Mouse (Mus musculus) embryonic facial prominence, embryonic 13.5 days (tissue): ENCODE measurements around the gene Hnrnpm. TPM values are rescaled to one million over a fixed set of nuclear protein-coding genes. Genes with fewer than 3 reads are reported as not detected.
"Not testable (repeated sequence)": the region's sequence is repeated elsewhere in the genome, so short reads cannot be mapped to it uniquely, and the experiment has no call there.

Experiments
- ATAC-seq: fragments of 200-750 bp; cut with Nextera tagmentation; 2 replicates; pipeline ENCODE4 v1.8.0; 2017; ENCODE audit warnings: low read depth; ENCODE audit not compliant: insufficient number of reproducible peaks, insufficient read depth, low FRiP score, low TSS enrichment
- H3K27ac ChIP-seq: fragments of 300-500 bp; sonication (generic); 2 replicates; pipeline ENCODE4 v1.5.1; 2015; ENCODE audit warnings: moderate library complexity, mild to moderate bottlenecking, inconsistent platforms
- H3K27me3 ChIP-seq: fragments of 300-500 bp; sonication (generic); 2 replicates; pipeline ENCODE4 v1.6.1; 2015; ENCODE audit warnings: mild to moderate bottlenecking, inconsistent platforms
- H3K36me3 ChIP-seq: fragments of 300-500 bp; sonication (generic); 2 replicates; pipeline ENCODE4 v1.6.1; 2015; ENCODE audit warnings: mild to moderate bottlenecking, inconsistent platforms
- H3K4me1 ChIP-seq: fragments of 300-500 bp; sonication (generic); 2 replicates; pipeline ENCODE4 v1.6.1; 2015; ENCODE audit warnings: inconsistent platforms
- H3K4me2 ChIP-seq: fragments of 300-500 bp; sonication (generic); 2 replicates; pipeline ENCODE4 v1.6.1; 2015; ENCODE audit warnings: moderate library complexity, mild to moderate bottlenecking, inconsistent platforms
- H3K4me3 ChIP-seq: fragments of 300-500 bp; sonication (generic); 2 replicates; pipeline ENCODE4 v1.5.1; 2015; ENCODE audit warnings: mild to moderate bottlenecking, inconsistent platforms
- H3K9ac ChIP-seq: fragments of 300-500 bp; sonication (generic); 2 replicates; pipeline ENCODE4 v1.6.1; 2015; ENCODE audit warnings: mild to moderate bottlenecking, inconsistent platforms
- H3K9me3 ChIP-seq: fragments of 300-500 bp; sonication (generic); 2 replicates; pipeline ENCODE4 v1.6.1; 2016; ENCODE audit warnings: inconsistent platforms
- WGBS: fragments of 180-500 bp; shearing (Covaris S2); methylation state at CpG from one replicate; pipeline ENCODE4 v1.1.7; 2015; ENCODE audit warnings: mixed read lengths; 5-methylcytosine and 5-hydroxymethylcytosine counted together
- polyA plus RNA-seq: library from polyadenylated mRNA; unstranded; fragments of >200 nt; fragmentation: Nextera tagmentation; extraction: Ambion mirVana; gene quantifications from 2 replicates; pipeline ENCODE4 v1.2.1, GENCODE M21; 2015

The Hnrnpm gene
- 372 and 384 TPM in 2 replicates for polyA plus RNA-seq

GRCm38 (mm10) chr17:33686760-33687159, at the start of gene Hnrnpm:
Hnrnpm (minus strand) TSS chr17:33686860.
- WGBS, result 70% methylated on average over 1 of the region's 1 CpGs
- no peak for ATAC-seq
- Histone ChIP-seq H3K4me3 (peak within 1 kb of the TSS; percentile 95), H3K27ac (peak within 1 kb of the TSS; percentile 96), H3K4me2 (peak within 1 kb of the TSS; percentile 95), H3K4me1 (peaks cover 31% of the 10 kb centered on the region), H3K27me3 (no peaks in the 10 kb centered on the region), H3K36me3 (peaks cover 17% of the 10 kb centered on the region), H3K9ac (peak within 1 kb of the TSS; percentile 100), H3K9me3 (no peaks in the 10 kb centered on the region)

GRCm38 (mm10) chr17:33733526-33733925, 46.9 kb upstream of the Hnrnpm start:
- not testable (repeated sequence) for ATAC-seq, H3K9me3 ChIP-seq, H3K27ac ChIP-seq, H3K9ac ChIP-seq, H3K4me3 ChIP-seq, H3K36me3 ChIP-seq, H3K4me1 ChIP-seq, H3K27me3 ChIP-seq, H3K4me2 ChIP-seq
- 67% methylated on average over 10 of the region's 10 CpGs for WGBS

- 80% methylated on average over 9 of the region's 9 CpGs for WGBS
- H3K27ac ChIP-seq, H3K36me3 ChIP-seq, ATAC-seq, H3K4me3 ChIP-seq, H3K4me1 ChIP-seq, H3K4me2 ChIP-seq, H3K9ac ChIP-seq, H3K27me3 ChIP-seq, H3K9me3 ChIP-seq: not testable (repeated sequence)
Measured at GRCm38 (mm10) chr17:33732556-33733083, 46.0 kb upstream of the Hnrnpm start.

GRCm38 (mm10) chr17:33729215-33729614, 42.6 kb upstream of the Hnrnpm start:
- Histone ChIP-seq H3K9ac (no peak overlapping the region), H3K9me3 (no peaks in the 10 kb centered on the region), H3K4me3 (no peak overlapping the region), H3K27ac (no peak overlapping the region), H3K36me3 (no peaks in the 10 kb centered on the region), H3K27me3 (no peaks in the 10 kb centered on the region), H3K4me1 (no peaks in the 10 kb centered on the region), H3K4me2 (no peak overlapping the region)
- no peak for ATAC-seq
- WGBS, result 67% methylated on average over 2 of the region's 2 CpGs

- Histone ChIP-seq H3K36me3 (no peaks in the 10 kb centered on the region), H3K27ac (no peak overlapping the region), H3K4me2 (no peak overlapping the region), H3K9me3 (no peaks in the 10 kb centered on the region), H3K4me3 (no peak overlapping the region), H3K4me1 (no peaks in the 10 kb centered on the region), H3K27me3 (no peaks in the 10 kb centered on the region), H3K9ac (no peak overlapping the region)
- no peak for ATAC-seq
- 73% methylated on average over 2 of the region's 2 CpGs for WGBS
Measured at GRCm38 (mm10) chr17:33728396-33728795, 41.7 kb upstream of the Hnrnpm start.

- peaks cover 3% of the 10 kb centered on the region; the same call in 1 of the 2 replicates for H3K4me1 ChIP-seq
- H3K4me3 ChIP-seq, result no peak overlapping the region
- H3K27ac ChIP-seq, result no peak overlapping the region
- ATAC-seq, result no peak
- no peaks in the 10 kb centered on the region for H3K27me3 ChIP-seq
- no peaks in the 10 kb centered on the region for H3K36me3 ChIP-seq
- H3K4me2 ChIP-seq, result no peak overlapping the region
- WGBS, result 92% methylated on average over 7 of the region's 7 CpGs
- H3K9ac ChIP-seq, result no peak overlapping the region
- H3K9me3 ChIP-seq, result no peaks in the 10 kb centered on the region
Measured at GRCm38 (mm10) chr17:33719736-33720378, 33.2 kb upstream of the Hnrnpm start.

- Histone ChIP-seq H3K4me2 (peak overlapping the region; percentile 86), H3K36me3 (no peaks in the 10 kb centered on the region), H3K4me1 (peaks cover 3% of the 10 kb centered on the region; the same call in 1 of the 2 replicates), H3K27me3 (no peaks in the 10 kb centered on the region), H3K9ac (peak overlapping the region; percentile 75; the same call in 1 of the 2 replicates), H3K9me3 (no peaks in the 10 kb centered on the region), H3K4me3 (peak overlapping the region; percentile 85), H3K27ac (no peak overlapping the region)
- ATAC-seq, result no peak
- WGBS, result 48% methylated on average over 10 of the region's 10 CpGs
Measured at GRCm38 (mm10) chr17:33718944-33719725, 32.5 kb upstream of the Hnrnpm start.

GRCm38 (mm10) chr17:33718384-33718881, 31.8 kb upstream of the Hnrnpm start, which contains the start of gene March2:
March2 (minus strand) TSS chr17:33718670.
- Histone ChIP-seq H3K27ac (no peak within 1 kb of the TSS), H3K4me3 (peak within 1 kb of the TSS; percentile 85), H3K4me2 (peak within 1 kb of the TSS; percentile 86), H3K36me3 (no peaks in the 10 kb centered on the region), H3K9ac (peak within 1 kb of the TSS; percentile 75), H3K4me1 (peaks cover 3% of the 10 kb centered on the region; the same call in 1 of the 2 replicates), H3K9me3 (no peaks in the 10 kb centered on the region), H3K27me3 (no peaks in the 10 kb centered on the region)
- 1% methylated on average over 46 of the region's 46 CpGs for WGBS
- peak; percentile 99 for ATAC-seq

- ATAC-seq, result no peak
- H3K4me2 ChIP-seq, result peak overlapping the region; percentile 86
Measured at GRCm38 (mm10) chr17:33717982-33718381, 31.3 kb upstream of the Hnrnpm start.

GRCm38 (mm10) chr17:33717246-33717645, 30.6 kb upstream of the Hnrnpm start:
- Histone ChIP-seq H3K9ac (no peak overlapping the region), H3K4me3 (no peak overlapping the region), H3K27ac (no peak overlapping the region), H3K9me3 (no peaks in the 10 kb centered on the region), H3K27me3 (no peaks in the 10 kb centered on the region), H3K4me2 (no peak overlapping the region), H3K4me1 (peaks cover 3% of the 10 kb centered on the region; the same call in 1 of the 2 replicates), H3K36me3 (no peaks in the 10 kb centered on the region)
- 86% methylated on average over 1 of the region's 1 CpGs for WGBS
- ATAC-seq, result no peak

More at GRCm38 (mm10) chr17:33717982-33718381, 31.3 kb upstream of the Hnrnpm start:
- Histone ChIP-seq H3K36me3 (no peaks in the 10 kb centered on the region), H3K4me3 (peak overlapping the region; percentile 85), H3K4me1 (peaks cover 3% of the 10 kb centered on the region; the same call in 1 of the 2 replicates), H3K9ac (peak overlapping the region; percentile 75), H3K9me3 (no peaks in the 10 kb centered on the region), H3K27ac (no peak overlapping the region), H3K27me3 (no peaks in the 10 kb centered on the region)
- 12% methylated on average over 8 of the region's 8 CpGs for WGBS

GRCm38 (mm10) chr17:33714779-33715178, 28.1 kb upstream of the Hnrnpm start:
- no peak overlapping the region for H3K9ac ChIP-seq
- no peaks in the 10 kb centered on the region for H3K9me3 ChIP-seq
- H3K27me3 ChIP-seq, result no peaks in the 10 kb centered on the region
- WGBS, result 90% methylated on average over 1 of the region's 1 CpGs
- H3K4me3 ChIP-seq, result no peak overlapping the region
- peaks cover 3% of the 10 kb centered on the region; the same call in 1 of the 2 replicates for H3K4me1 ChIP-seq
- ATAC-seq, result no peak
- H3K4me2 ChIP-seq, result no peak overlapping the region
- H3K36me3 ChIP-seq, result peaks cover 5% of the 10 kb centered on the region; the same call in 1 of the 2 replicates
- no peak overlapping the region for H3K27ac ChIP-seq
